9 mouse cellular contexts compared by ENCODE assay signal in the genomic region with DNA sequence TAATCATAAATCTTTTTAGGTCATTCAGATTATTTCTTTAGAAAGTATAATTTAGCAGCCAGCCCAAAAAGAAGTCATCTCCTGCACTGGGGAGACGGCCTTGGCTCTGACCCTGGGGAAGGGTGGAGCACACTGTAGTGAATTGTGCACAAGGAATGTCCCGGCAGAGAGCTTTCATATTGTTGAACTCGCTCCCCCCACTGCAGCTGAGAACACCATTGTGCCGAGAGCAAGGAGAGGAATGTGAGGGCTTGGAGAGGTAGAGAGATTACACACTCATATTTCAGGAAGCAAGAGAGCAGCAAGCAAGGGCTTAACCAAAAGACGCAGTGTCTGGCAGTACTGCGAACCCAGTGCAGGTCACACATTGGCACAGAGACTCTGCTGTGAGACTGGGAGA.
DNase-seq lines count a peak whose midpoint lies in the region; ATAC-seq and TF ChIP-seq lines count a peak whose summit lies in the region.
"Had no signal": no experiment of that assay in that cellular context is flagged by ENCODE, and none has a peak within 500 bp of the region (broad histone marks: within the 10 kb centered on the region; RNA-seq: fewer than 3 reads in every experiment).

No protein-coding gene starts in this region.

- TF ChIP-seq CTCF in kidney, postnatal 0 days (IDR thresholded peaks at IDR 0.05; ENCODE audit: low read depth), result no peak

- H3K4me2 ChIP-seq in kidney, postnatal 0 days (ENCODE audit: low read length), result no peak overlapping the region
- H3K4me2 ChIP-seq in myocyte (ENCODE audit: low read depth), result peak overlapping the region; percentile 10

- H3K27me3 ChIP-seq in kidney, postnatal 0 days (ENCODE audit: insufficient read depth, low read length), result no peaks in the 10 kb centered on the region
- H3K27me3 ChIP-seq in myocyte (ENCODE audit: control insufficient read depth, insufficient read depth, insufficient read length), result no peaks in the 10 kb centered on the region

- H3K36me3 ChIP-seq in kidney, postnatal 0 days (ENCODE audit: insufficient read depth, low read length), result no peaks in the 10 kb centered on the region
- no peaks in the 10 kb centered on the region for H3K36me3 ChIP-seq in myocyte (ENCODE audit: control insufficient read depth, insufficient read depth)

- DNase-seq in retina, postnatal 1 day, result peak; percentile 49
- no peak for DNase-seq in retina, embryonic 14.5 days (ENCODE audit: low spot score)
- peak; percentile 33 to 64 for DNase-seq in gastrocnemius, postnatal 4 days (ENCODE audit: low spot score in 2 of 2)
- DNase-seq in kidney, postnatal 0 days (ENCODE audit: low spot score), result peak; percentile 88
- DNase-seq in spleen, postnatal 36 days (ENCODE audit: low spot score in 2 of 2), result no peak
- DNase-seq in frontal cortex, postnatal 14 days (ENCODE audit: low spot score in 2 of 2), result no peak
- no peak for DNase-seq in urinary bladder, postnatal 25 days (ENCODE audit: low spot score)

- H3K79me2 ChIP-seq in myocyte (ENCODE audit: control insufficient read depth, insufficient read depth), result no peaks in the 10 kb centered on the region

- H3ac ChIP-seq in myocyte (ENCODE audit: control insufficient read depth, insufficient read length), result no peak overlapping the region

- peaks cover 38% of the 10 kb centered on the region for H3K4me1 ChIP-seq in kidney, postnatal 0 days (replicated peaks; ENCODE audit: insufficient read depth, low read length)

- no peak for TF ChIP-seq POLR2A in myocyte (IDR thresholded peaks at IDR 0.05; ENCODE audit: insufficient read length, low read depth)

- H3K9me3 ChIP-seq in kidney, postnatal 0 days (replicated peaks; ENCODE audit: low read length), result no peaks in the 10 kb centered on the region

- H3K9ac ChIP-seq in kidney, postnatal 0 days (ENCODE audit: low read depth, low read length), result no peak overlapping the region
- H3K9ac ChIP-seq: liver, embryonic 14.5 days had no signal

- H3K27ac ChIP-seq in kidney, postnatal 0 days, result peak overlapping the region; percentile 73
- H3K27ac ChIP-seq: liver, embryonic 14.5 days had no signal

- no peak; the same call in 1 of the 2 replicates for ATAC-seq in kidney, postnatal 0 days (replicated peaks; ENCODE audit: low FRiP score, low read depth)

- no peak overlapping the region for H3K4me3 ChIP-seq in kidney, postnatal 0 days (replicated peaks; ENCODE audit: low read depth, low read length)
- H3K4me3 ChIP-seq in myocyte, result no peak overlapping the region

- 19% methylated on average over 6 of the region's 6 CpGs for WGBS in kidney, postnatal 0 days

TF ChIP-seq in myocyte, 11 proteins besides CTCF, POLR2A, EP300 and RAD21:
- TF ChIP-seq MYOD1 (IDR thresholded peaks at IDR 0.05; ENCODE audit: control insufficient read depth in 1 of 3, insufficient read length in 2 of 3, low read depth in 2 of 3), result no peak
- TF ChIP-seq E2F4 (IDR thresholded peaks at IDR 0.05; ENCODE audit: insufficient read depth), result no peak
- no peak for TF ChIP-seq USF1 (IDR thresholded peaks at IDR 0.05; ENCODE audit: low read depth)
- no peak for TF ChIP-seq REST (IDR thresholded peaks at IDR 0.05; ENCODE audit: insufficient read depth, insufficient read length)
- TF ChIP-seq CEBPB (IDR thresholded peaks at IDR 0.05; ENCODE audit: insufficient read depth, poor library complexity, severe bottlenecking), result no peak
- TF ChIP-seq TCF3 (IDR thresholded peaks at IDR 0.05; ENCODE audit: insufficient read length, low read depth), result no peak

Comparison
In these comparisons a context has a peak if more than half of its experiments do, and no peak if none do; other contexts are left out.
1. DNase-seq: peak in retina, postnatal 1 day (single experiment), gastrocnemius, postnatal 4 days (2 of 2) and kidney, postnatal 0 days (single experiment); none in retina, embryonic 14.5 days (single experiment), spleen, postnatal 36 days (0 of 2), frontal cortex, postnatal 14 days (0 of 2) and urinary bladder, postnatal 25 days (single experiment).